Mouse (Mus musculus): ENCODE measurements at regions not wholly inside any gene's neighbourhood (a gene's known extent, or its start where the extent isn't known, plus 50 kb on each side); places are given as distances from the start of the nearest gene placed in this dataset.

DNA sequence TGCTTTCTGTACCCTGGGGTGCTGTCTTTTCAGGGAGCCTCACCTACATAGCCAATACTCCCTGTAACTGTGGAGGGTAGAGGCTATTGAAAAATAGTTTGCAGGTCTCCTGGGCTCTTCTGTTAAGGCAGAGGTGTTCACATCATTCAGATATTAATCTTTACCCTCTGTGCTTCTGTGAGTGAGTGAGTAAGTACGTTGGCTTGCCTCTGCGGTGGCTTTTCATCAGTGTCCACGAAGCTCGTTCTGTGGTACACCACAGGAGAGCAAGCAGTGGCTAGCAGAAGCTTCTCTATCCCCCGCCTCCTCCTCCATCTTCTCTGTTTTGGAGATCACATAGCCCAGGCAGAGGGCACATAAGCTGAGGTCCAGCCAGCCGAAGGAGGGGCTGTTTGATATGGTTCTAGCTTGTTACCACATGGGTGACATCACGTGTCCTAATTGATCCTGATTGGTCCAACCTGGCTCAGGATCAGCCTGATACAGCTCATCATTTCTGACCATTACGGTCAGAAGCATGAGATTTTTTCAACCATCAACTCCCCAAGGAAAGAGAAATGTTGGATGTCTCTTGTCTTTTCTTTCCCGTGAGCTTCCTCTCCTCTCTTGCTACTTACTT, 680.6 kb upstream of the Car8 start:
- no peak for DNase-seq (ENCODE audit: low spot score in 2 of 2)
